Mouse (Mus musculus): ENCODE data around the gene Slc26a1. TPM values are rescaled to one million over a fixed set of nuclear protein-coding genes. Genes with fewer than 3 reads are reported as not detected.
"Not testable (repeated sequence)": the region's sequence is repeated elsewhere in the genome, so short reads cannot be mapped to it uniquely, and the experiment has no call there.

The Slc26a1 gene
- polyA plus RNA-seq, 1 experiment from 2014 or later = 0.97 TPM

- H3K4me3 ChIP-seq (ENCODE audit: low read depth, low read length) = no peak overlapping the region
- peaks cover 7% of the 10 kb centered on the region for H3K36me3 ChIP-seq (ENCODE audit: control insufficient read depth, insufficient read depth, low read length)
- H3K4me2 ChIP-seq (ENCODE audit: low read depth) = no peak overlapping the region
- H3K27ac ChIP-seq (ENCODE audit: low read depth, low read length) = no peak overlapping the region
- DNase-seq (ENCODE audit: low spot score) (no peak), ATAC-seq (ENCODE audit: insufficient read depth, low FRiP score, low TSS enrichment) (no peak)
- H3K9ac ChIP-seq (ENCODE audit: low read length) = no peak overlapping the region
- WGBS = 81% methylated on average over 2 of the region's 2 CpGs
- H3K27me3 ChIP-seq (ENCODE audit: control insufficient read depth, insufficient read depth, low read length) = no peaks in the 10 kb centered on the region
- H3K9me3 ChIP-seq (ENCODE audit: control insufficient read depth, low read length) = no peaks in the 10 kb centered on the region
- H3K4me1 ChIP-seq (ENCODE audit: control insufficient read depth, insufficient read depth, low read length) = no peaks in the 10 kb centered on the region
Measured at GRCm38 (mm10) chr5:108647820-108648465, 27.4 kb downstream of the Slc26a1 start.

- H3K27me3 ChIP-seq (ENCODE audit: control insufficient read depth, insufficient read depth, low read length) = no peaks in the 10 kb centered on the region
- 93% methylated on average over 2 of the region's 2 CpGs for WGBS
- no peaks in the 10 kb centered on the region for H3K4me1 ChIP-seq (ENCODE audit: control insufficient read depth, insufficient read depth, low read length)
- no peaks in the 10 kb centered on the region for H3K9me3 ChIP-seq (ENCODE audit: control insufficient read depth, low read length)
- DNase-seq (ENCODE audit: low spot score) (no peak), ATAC-seq (ENCODE audit: insufficient read depth, low FRiP score, low TSS enrichment) (no peak)
- H3K27ac ChIP-seq (ENCODE audit: low read depth, low read length) = no peak overlapping the region
- H3K4me3 ChIP-seq (ENCODE audit: low read depth, low read length) = no peak overlapping the region
- H3K36me3 ChIP-seq (ENCODE audit: control insufficient read depth, insufficient read depth, low read length) = peaks cover 7% of the 10 kb centered on the region
- H3K4me2 ChIP-seq (ENCODE audit: low read depth) = no peak overlapping the region
- H3K9ac ChIP-seq (ENCODE audit: low read length) = no peak overlapping the region
Measured at GRCm38 (mm10) chr5:108647311-108647710, 28.1 kb downstream of the Slc26a1 start.

GRCm38 (mm10) chr5:108646343-108646660 lies 29.1 kb downstream of the Slc26a1 start:
- Histone ChIP-seq H3K36me3 (ENCODE audit: control insufficient read depth, insufficient read depth, low read length) (peaks cover 7% of the 10 kb centered on the region), H3K27me3 (ENCODE audit: control insufficient read depth, insufficient read depth, low read length) (no peaks in the 10 kb centered on the region), H3K9ac (ENCODE audit: low read length) (no peak overlapping the region), H3K4me2 (ENCODE audit: low read depth) (no peak overlapping the region), H3K27ac (ENCODE audit: low read depth, low read length) (no peak overlapping the region), H3K9me3 (ENCODE audit: control insufficient read depth, low read length) (no peaks in the 10 kb centered on the region), H3K4me1 (ENCODE audit: control insufficient read depth, insufficient read depth, low read length) (no peaks in the 10 kb centered on the region), H3K4me3 (ENCODE audit: low read depth, low read length) (no peak overlapping the region)
- WGBS = 87% methylated on average over 3 of the region's 3 CpGs
- DNase-seq (ENCODE audit: low spot score) (no peak), ATAC-seq (ENCODE audit: insufficient read depth, low FRiP score, low TSS enrichment) (no peak)

GRCm38 (mm10) chr5:108645651-108646342 lies 29.6 kb downstream of the Slc26a1 start:
- peaks cover 7% of the 10 kb centered on the region for H3K36me3 ChIP-seq (ENCODE audit: control insufficient read depth, insufficient read depth, low read length)

GRCm38 (mm10) chr5:108643674-108644073 lies 31.7 kb downstream of the Slc26a1 start:
- Histone ChIP-seq H3K27me3 (ENCODE audit: control insufficient read depth, insufficient read depth, low read length) (no peaks in the 10 kb centered on the region), H3K27ac (ENCODE audit: low read depth, low read length) (no peak overlapping the region), H3K4me3 (ENCODE audit: low read depth, low read length) (no peak overlapping the region), H3K36me3 (ENCODE audit: control insufficient read depth, insufficient read depth, low read length) (peaks cover 7% of the 10 kb centered on the region), H3K4me2 (ENCODE audit: low read depth) (no peak overlapping the region), H3K9ac (ENCODE audit: low read length) (no peak overlapping the region), H3K9me3 (ENCODE audit: control insufficient read depth, low read length) (no peaks in the 10 kb centered on the region), H3K4me1 (ENCODE audit: control insufficient read depth, insufficient read depth, low read length) (no peaks in the 10 kb centered on the region)
- DNase-seq (ENCODE audit: low spot score) (no peak), ATAC-seq (ENCODE audit: insufficient read depth, low FRiP score, low TSS enrichment) (no peak)
- 90% methylated on average over 2 of the region's 2 CpGs for WGBS

More at GRCm38 (mm10) chr5:108645651-108646342, 29.6 kb downstream of the Slc26a1 start:
- no peak overlapping the region for H3K9ac ChIP-seq (ENCODE audit: low read length)
- ATAC-seq (ENCODE audit: insufficient read depth, low FRiP score, low TSS enrichment) (no peak), DNase-seq (ENCODE audit: low spot score) (no peak)
- 95% methylated on average over 9 of the region's 9 CpGs for WGBS
- no peaks in the 10 kb centered on the region for H3K9me3 ChIP-seq (ENCODE audit: control insufficient read depth, low read length)
- H3K4me2 ChIP-seq (ENCODE audit: low read depth) = no peak overlapping the region
- H3K4me3 ChIP-seq (ENCODE audit: low read depth, low read length) = no peak overlapping the region
- H3K27ac ChIP-seq (ENCODE audit: low read depth, low read length) = no peak overlapping the region
- H3K4me1 ChIP-seq (ENCODE audit: control insufficient read depth, insufficient read depth, low read length) = no peaks in the 10 kb centered on the region
- no peaks in the 10 kb centered on the region for H3K27me3 ChIP-seq (ENCODE audit: control insufficient read depth, insufficient read depth, low read length)

GRCm38 (mm10) chr5:108636172-108636571 lies 39.2 kb downstream of the Slc26a1 start:
- ATAC-seq (ENCODE audit: insufficient read depth, low FRiP score, low TSS enrichment) (no peak), DNase-seq (ENCODE audit: low spot score) (no peak)
- Histone ChIP-seq H3K9ac (ENCODE audit: low read length) (no peak overlapping the region), H3K4me3 (ENCODE audit: low read depth, low read length) (no peak overlapping the region), H3K9me3 (ENCODE audit: control insufficient read depth, low read length) (no peaks in the 10 kb centered on the region), H3K27ac (ENCODE audit: low read depth, low read length) (no peak overlapping the region), H3K27me3 (ENCODE audit: control insufficient read depth, insufficient read depth, low read length) (no peaks in the 10 kb centered on the region), H3K4me1 (ENCODE audit: control insufficient read depth, insufficient read depth, low read length) (no peaks in the 10 kb centered on the region), H3K36me3 (ENCODE audit: control insufficient read depth, insufficient read depth, low read length) (no peaks in the 10 kb centered on the region), H3K4me2 (ENCODE audit: low read depth) (no peak overlapping the region)
- WGBS = 79% methylated on average over 4 of the region's 4 CpGs

- H3K4me2 ChIP-seq (ENCODE audit: low read depth); H3K9ac ChIP-seq (ENCODE audit: low read length); H3K4me1 ChIP-seq (ENCODE audit: control insufficient read depth, insufficient read depth, low read length); H3K9me3 ChIP-seq (ENCODE audit: control insufficient read depth, low read length); H3K27me3 ChIP-seq (ENCODE audit: control insufficient read depth, insufficient read depth, low read length); H3K4me3 ChIP-seq (ENCODE audit: low read depth, low read length); H3K36me3 ChIP-seq (ENCODE audit: control insufficient read depth, insufficient read depth, low read length); DNase-seq (ENCODE audit: low spot score); ATAC-seq (ENCODE audit: insufficient read depth, low FRiP score, low TSS enrichment); H3K27ac ChIP-seq (ENCODE audit: low read depth, low read length): not testable (repeated sequence)
- 97% methylated on average over 2 of the region's 3 CpGs for WGBS
Measured at GRCm38 (mm10) chr5:108634088-108634487, 41.3 kb downstream of the Slc26a1 start.

GRCm38 (mm10) chr5:108633676-108634075 lies 41.7 kb downstream of the Slc26a1 start:
- no peak for DNase-seq (ENCODE audit: low spot score)
- 82% methylated on average over 4 of the region's 4 CpGs for WGBS

More at GRCm38 (mm10) chr5:108633676-108634075, 41.7 kb downstream of the Slc26a1 start:
- no peak for ATAC-seq (ENCODE audit: insufficient read depth, low FRiP score, low TSS enrichment)
- H3K4me1 ChIP-seq (ENCODE audit: control insufficient read depth, insufficient read depth, low read length) = 0 out of 2 replicates have a peak, but pooled peaks cover 3% of the 10 kb centered on the region
- no peak overlapping the region for H3K4me3 ChIP-seq (ENCODE audit: low read depth, low read length)
- no peak overlapping the region for H3K27ac ChIP-seq (ENCODE audit: low read depth, low read length)
- no peaks in the 10 kb centered on the region for H3K9me3 ChIP-seq (ENCODE audit: control insufficient read depth, low read length)
- H3K27me3 ChIP-seq (ENCODE audit: control insufficient read depth, insufficient read depth, low read length) = no peaks in the 10 kb centered on the region
- H3K9ac ChIP-seq (ENCODE audit: low read length) = no peak overlapping the region
- H3K36me3 ChIP-seq (ENCODE audit: control insufficient read depth, insufficient read depth, low read length) = no peaks in the 10 kb centered on the region
- no peak overlapping the region for H3K4me2 ChIP-seq (ENCODE audit: low read depth)

Data from neural tube, embryonic 11.5 days (tissue).